Mouse (Mus musculus): ENCODE data around the gene Haus3.

- no peak for TF ChIP-seq ZC3H11A (IDR thresholded peaks at IDR 0.05; ENCODE audit: borderline replicate concordance, low read depth, low read length)
- TF ChIP-seq MAFK (IDR thresholded peaks at IDR 0.05; ENCODE audit: insufficient read depth, low read depth, low read length) = no peak
These were observed 32.7 kb upstream of the Haus3 start for GRCm38 (mm10) chr5:34202006-34202405.
